Mouse (Mus musculus): ENCODE data around the gene Kif23. TPM values are rescaled to one million over a fixed set of nuclear protein-coding genes. Genes with fewer than 3 reads are reported as not detected.

Gene Kif23
- total RNA-seq, 1 experiment from 2014 or later, result 26.2 TPM

Other genes starting within 250 kb of the Kif23 start
- 1,575 and 2,047 TPM in 2 replicates for gene Rplp1, start 32.2 kb downstream of the Kif23 start, total RNA-seq (2021)
- 1.5 and 2.6 TPM in 2 replicates for gene Paqr5, start 80.1 kb upstream of the Kif23 start, total RNA-seq (2021)
- 27.2 and 30.3 TPM in 2 replicates for gene Glce, start 175.9 kb upstream of the Kif23 start, total RNA-seq (2021)